Mouse (Mus musculus) urinary bladder, postnatal 10 days (tissue): ENCODE measurements around the gene Syt9.

Source experiments
- DNase-seq: peaks from one replicate; pipeline ENCODE4 v3.0.0; 2022; ENCODE audit warnings: low spot score

The Syt9 gene

DNA sequence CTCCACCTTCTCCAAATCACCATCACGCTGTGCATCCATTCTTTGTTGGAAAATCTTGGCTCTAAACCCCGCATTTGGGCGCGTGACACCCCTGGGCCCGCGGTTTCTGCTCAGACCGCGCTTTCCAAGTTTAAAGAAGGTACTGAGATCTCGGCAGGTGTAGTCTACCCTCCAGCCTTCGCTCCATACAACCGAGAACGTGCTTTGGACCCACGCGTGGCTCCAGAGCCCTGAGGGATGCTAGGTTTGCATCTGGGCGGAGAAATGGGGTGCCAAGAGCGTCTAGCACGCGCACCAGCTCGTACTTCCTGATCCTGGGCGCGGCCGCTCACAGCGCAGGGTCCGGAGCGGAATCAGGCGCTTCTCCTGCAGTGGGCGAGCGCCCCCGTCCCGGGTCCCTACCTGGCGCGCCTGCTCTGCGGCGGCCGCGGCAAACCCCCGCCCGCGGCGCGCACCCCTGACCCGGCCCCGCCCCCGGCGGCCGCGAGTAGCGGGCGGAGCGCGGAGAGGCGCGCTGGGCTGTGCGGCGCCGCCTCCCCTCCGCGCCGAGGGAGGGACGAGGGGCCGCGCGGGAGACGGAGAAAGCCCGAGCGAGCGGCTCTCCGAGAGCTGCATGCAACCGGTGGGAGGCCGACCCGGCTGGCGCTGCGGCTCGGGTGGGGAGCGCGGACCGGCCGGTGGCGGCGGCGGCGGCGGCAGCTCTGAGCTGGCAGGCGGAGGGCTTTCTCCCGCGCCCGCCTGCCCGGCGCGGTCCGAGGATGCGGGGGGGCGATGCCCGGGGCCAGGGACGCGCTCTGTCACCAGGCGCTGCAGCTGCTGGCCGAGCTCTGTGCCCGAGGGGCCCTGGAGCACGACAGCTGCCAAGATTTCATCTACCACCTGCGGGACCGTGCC is at the start of gene Syt9:
Gene Syt9 (plus strand): TSS at position 497 of the 894 bp plus-strand sequence.
- no peak for DNase-seq

DNA sequence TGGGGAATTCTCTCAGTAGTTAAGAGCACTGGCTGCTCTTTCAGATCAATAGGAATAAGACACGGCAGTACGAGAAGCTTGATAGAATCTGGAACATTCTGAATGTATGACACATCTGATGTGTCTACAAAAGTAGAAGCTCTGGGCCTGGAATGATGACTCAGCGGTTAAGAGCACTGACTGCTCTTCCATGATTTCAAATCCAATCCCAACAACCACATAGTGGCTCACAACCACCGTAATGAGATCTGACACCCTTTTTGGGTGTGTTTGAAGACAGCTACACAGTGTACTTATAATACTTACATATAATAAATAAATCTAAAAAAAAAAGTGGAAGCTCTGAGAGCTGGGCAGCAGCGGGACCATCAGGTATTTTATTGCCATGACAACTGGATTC is 31.5 kb upstream of the Syt9 start:
- DNase-seq = no peak

DNA sequence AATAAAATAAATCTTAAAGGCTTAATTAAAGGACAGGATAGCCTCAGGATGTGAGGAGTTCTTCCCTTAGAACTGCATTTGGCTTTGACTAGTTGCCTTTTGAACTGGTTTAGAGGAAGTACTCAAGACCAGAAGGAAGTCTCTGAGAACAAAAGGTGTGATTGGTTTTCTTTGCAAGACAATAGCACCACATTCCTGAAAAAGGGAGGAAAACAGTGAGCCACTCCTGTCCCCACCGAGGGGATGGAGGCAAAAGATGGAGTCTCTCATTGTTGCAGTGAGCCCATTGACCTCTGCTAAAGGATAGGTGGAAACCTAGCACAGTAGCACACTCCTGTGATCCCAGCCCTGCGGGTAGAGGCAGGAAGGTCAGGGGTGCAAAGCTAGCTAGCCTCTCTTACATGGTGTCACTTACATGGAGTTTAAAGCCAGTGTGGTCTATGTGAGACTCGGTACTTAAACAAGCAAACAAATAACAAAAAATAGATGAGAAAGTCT is 30.9 kb upstream of the Syt9 start:
- no peak for DNase-seq

DNA sequence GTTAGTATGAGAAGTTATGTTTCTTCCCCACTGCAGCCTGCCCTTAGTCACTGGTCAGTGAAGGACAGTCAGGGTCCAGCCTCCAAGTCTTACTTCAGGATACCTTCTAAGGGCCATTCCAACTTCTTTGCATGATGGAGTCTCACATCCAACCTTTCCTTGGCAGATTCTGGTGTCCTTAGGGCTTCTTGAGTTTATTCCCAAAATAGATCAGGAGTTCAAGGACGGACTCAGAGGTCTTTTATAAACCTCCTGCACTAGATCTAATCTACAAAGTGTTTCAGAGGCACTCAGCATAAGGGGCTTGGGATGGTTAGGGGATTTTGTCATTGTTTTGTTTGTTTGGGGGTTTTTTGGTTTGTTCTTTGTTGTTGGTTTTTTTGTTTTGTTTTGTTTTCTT is 30.3 kb upstream of the Syt9 start:
- DNase-seq = no peak

DNA sequence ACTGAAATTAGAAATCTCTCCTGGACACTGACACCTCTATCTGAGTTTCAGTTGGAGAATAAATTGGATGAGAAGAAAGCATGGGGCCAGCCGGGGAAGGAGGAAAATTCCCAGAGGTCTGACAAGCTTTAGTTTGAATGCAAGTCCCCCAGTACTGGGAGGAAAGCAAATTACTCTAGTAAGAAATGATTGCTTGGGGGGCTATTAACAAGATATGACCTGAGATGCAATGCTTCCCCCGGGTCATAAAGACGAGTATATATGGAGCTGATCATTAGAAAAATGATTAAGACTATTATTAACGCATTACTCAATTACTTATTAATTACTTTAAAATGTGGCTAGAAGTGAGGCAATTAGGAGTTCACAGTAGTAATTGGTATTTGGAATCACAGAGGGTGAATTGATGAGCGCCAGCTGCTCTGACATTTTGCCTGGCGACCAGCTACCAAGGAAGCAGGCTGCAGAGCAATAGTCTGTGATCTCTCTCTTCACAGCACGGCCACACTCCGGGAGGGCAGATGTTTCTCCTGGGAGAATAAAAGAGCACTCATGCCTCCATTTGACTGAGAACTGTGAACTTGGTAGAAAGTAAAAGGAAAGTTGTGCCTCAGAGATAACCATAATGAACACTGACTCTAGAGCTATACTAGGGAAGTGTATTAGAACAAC is 28.9 kb upstream of the Syt9 start:
- DNase-seq = no peak

DNA sequence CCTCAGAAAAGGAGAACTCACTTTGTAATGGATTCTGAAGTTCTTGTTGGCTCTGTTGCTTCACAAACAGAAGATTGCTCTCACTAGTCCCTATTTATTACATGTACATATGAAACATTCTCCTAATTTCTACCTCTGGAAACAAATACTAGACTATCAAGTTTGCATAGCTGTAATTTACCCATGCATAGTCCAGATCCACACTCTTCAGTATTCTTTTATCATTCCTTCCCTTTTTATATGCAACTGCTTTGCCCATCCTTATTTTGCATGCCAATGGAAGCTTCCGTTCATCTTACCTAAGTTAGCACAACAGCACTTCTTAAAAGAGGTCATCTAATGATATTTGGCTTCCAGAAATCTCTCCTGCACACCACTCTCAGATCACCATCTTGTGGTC is 21.3 kb upstream of the Syt9 start:
- no peak for DNase-seq

DNA sequence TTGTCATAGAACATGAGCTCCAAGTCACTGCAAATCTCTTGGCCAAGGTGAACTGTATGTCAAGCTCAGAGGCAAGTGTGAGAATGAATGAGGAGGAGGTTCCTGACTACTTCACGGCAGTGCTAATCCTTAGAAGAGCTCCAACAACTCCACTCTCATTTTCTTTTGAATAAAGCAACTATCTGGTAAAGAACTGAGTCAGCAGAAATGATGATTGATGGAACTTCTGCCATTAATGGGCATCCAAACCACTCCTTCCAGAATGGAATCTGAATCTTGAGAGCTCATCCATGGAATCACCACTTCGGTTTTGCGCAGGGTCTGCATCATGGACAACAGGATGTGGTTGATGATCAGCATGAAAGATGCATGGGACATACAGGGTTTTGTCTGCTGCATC is 8.4 kb upstream of the Syt9 start:
- no peak for DNase-seq

DNA sequence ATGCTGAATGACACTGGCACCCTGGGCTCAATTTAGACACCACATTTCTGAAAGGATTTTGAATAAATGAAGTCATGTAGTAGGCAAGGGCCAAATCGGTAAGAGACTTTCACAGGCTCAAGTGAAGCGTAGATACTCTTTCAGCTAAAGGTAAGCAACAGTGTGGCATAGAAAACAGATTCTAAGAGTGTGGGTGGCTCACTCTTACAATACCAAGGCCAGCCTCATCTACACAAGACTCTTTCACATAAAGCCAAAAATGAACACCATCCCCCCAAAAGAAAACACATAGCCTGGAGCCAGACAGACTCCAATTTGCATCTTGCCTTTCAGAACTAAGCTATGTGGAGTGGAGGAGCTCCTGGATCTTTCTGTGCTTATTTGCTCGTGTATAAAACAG is 7.9 kb upstream of the Syt9 start:
- DNase-seq = no peak

DNA sequence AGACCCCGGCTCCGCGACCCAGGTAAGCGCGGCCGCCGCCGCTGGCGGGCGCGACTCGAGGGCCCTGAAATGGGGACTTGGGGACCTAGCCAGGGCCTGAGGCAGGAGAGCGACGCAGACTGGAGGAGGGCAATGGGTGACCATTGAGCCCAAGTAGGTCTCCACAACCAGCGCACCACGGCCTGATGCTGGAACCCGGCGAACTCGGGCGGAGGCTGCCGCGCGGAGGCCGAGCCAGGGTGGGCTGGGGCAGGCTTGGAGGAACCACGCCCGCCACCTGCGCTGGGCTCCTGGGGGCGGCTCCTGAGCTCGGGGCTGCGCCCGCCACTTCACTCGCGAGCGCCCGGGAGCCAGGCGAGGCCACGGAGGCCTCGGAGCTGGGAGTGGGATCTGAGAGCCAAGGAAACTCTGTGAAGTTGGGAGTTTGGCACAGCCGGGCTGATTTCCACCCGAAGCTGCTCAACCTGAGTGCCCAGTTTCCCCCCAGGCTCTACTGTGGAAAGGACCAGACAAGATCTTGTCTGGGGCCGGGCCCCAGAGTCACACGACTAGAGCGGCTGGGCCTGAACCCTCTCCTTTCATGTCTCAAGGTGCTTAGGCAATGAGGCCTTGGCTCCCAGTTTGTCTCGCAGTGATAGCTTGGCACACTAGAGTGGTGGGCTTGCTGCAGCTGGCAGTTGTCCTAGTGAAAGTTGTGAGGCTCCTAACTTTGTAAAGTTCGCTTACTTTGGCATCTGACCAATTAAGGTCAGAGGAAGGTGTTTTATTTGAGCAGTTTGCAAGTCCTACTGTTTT is 795 bp downstream of the Syt9 start:
- no peak for DNase-seq

DNA sequence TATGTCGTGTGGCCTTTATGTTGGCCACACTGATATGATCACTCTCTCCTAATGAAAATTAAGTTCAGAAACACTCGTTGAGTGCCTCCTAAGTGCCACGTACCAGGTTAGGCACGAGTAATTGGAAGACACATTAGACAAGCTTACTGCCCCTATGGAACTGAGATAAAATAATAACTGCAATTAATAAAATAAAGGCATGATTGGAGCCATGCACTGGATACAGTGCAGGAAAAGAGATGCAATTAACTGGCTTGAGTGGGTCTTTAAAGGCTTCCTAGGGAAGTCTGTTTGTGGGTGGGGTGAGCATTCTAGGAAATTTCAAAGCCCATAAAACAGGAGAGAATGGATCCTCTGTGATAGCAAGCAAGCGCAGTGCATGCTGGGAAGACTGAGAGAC is 10.0 kb downstream of the Syt9 start:
- DNase-seq = no peak

DNA sequence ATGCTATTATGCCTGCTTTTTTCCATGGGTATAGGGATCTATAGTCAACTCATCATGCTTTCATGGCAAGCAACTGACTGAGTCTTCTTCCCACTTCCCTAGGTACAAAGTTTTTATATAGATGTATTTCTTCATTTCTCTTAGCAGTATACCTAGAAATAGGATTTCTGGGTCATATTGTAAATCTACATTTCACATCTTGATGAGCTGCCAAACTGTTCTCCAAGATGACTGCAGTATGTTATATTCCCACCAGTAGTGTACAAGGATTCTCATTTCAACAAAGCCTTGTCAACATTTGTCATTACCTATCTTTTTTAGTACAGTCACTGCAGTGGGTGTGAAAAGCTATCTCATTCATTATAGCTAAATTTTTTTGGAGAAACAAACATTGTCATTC is 19.1 kb downstream of the Syt9 start:
- DNase-seq = no peak

DNA sequence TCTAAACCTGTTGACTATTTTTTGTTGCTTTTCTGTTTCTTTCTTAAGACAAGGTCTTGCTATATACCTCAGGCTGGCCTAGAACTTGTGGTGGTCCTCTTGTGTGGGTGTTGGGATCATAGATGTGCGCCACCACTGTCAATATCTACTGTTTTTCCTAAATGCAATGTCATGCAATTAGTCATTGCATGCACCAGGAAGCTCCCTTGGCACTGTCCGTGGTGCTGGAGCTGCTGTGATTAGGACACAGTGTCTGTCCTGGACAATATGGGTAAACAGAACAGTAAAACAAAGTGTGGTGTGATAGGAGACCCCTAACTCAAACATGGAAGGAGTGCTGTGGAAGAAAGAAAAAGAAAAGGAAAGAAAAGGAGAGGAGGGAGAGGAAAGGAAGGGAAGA is 22.2 kb downstream of the Syt9 start:
- no peak for DNase-seq

DNA sequence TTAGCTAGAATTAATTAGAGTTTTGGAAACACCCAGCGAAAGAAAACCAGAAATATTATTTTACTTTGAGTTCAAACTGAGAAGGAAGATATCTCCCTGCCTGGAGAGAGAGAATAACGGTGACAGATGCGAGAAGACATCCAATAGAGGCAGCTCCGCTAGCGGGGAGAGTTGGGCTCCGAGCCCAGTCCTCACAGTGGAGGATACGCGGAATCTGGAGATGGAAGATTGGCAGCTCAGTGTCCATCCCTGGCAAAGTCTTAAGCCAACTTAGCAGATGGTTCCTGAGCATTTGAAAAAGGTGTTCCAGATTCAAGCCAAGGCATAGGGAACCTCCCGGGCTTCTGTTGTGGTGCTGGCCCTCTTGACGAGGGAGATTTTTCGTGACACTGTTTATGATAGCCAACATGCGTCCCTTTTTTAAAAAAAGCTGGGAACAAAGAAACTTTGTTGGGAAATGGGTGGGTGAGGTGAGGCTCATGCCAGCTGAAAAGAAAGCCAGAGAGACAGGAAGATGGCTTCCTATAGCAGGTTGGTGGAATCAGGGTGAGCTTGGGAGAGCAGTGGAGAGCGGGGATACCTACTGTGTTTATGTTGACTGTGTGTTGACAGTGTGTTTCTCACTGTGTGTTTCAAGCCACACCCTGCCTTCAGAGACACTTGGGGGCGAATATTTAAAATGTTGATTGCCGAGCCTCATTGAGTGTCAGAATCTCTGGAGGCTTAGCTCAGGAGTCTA is 29.7 kb downstream of the Syt9 start:
- DNase-seq = no peak

DNA sequence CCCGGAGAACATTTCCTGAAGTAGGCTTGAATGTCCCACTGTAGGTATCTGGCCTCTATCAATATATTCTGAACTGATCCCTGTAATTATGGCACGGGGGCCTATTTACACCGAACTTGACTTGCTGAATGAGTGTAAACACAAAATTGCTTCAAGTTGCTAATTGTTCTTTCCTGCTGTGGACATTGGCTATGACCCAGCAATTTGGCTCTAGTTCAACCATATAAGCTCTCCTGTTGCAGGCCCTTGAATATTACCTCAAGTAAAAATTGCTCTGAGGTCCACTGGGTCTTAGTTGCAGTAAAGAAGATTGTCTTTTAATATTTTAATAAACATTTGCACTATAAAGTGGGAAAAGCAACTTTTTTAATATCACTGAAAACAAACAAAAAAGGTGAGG is 32.7 kb downstream of the Syt9 start:
- no peak for DNase-seq

DNA sequence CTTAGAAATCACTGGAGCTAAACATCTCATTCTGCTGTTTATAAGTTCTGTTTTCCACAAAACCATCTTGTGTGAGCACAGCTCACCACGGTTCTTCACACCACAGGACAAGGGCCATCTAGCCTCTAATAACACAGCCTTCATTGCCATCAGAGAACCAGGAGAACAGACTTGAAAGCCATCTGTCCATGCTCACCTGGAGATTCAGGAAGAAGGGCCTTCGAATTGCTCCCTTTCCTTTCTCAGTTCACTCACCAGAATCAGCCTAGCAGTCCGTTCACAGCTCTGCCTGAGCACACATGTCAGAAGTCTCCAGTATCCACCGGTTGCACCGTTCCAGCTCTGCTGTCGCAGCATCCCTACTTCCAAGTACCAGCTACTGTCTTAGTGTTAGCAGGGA is 44.4 kb downstream of the Syt9 start:
- DNase-seq = no peak

DNA sequence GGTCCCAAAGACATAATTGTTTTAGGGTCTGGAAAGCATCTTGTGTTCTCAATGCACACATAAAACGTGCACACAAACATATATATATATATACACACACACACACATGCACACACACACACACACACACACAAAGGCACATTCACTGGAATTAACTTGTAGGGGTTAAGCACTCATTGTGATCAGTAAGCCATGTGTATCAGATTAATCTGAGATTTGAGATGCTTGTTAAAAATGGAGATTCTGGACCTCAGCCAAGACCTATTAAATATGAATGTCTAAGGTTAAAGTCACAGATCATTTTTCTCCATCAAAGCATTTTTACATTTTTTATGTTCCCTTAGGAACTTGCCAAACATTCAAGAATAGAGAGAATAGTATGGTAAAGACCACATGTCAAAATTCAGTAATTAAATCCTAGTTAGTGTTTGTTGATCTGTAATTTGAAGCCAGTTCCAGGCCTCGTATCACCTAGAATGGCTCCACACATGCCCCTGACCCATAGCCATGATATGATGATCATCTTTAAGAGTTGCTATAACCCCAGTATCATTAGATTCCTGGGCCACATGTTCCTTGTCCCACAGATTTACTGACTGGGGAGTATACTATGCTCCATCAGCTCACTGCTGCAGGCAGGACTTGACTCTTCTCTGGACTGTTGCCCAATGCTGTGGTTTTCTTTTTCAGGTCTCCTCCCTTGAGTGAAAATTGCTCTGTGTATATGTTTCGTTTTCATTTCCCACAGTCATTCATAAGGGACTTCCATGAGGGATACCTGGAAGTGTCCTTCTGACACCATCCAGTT is 46.7 kb downstream of the Syt9 start:
- no peak for DNase-seq

DNA sequence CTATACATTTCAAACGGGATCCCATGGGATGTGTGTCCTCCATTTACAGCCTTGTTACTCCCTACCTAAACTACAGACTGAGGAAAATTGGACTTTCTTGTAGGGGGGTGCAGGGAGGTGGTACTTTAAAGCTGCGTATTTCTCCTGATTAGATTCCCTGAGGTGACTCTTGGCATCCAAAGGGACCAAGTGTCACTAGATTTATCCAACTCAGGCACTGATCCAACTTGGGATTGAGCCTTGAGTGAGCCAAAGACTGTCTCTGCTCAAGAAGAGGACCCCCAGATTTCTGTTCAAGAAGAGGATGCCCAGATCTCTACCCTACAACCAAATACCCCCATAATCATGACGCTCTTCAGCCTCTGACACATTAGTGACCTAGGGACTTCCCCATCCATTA is 66.9 kb downstream of the Syt9 start:
- DNase-seq = no peak

DNA sequence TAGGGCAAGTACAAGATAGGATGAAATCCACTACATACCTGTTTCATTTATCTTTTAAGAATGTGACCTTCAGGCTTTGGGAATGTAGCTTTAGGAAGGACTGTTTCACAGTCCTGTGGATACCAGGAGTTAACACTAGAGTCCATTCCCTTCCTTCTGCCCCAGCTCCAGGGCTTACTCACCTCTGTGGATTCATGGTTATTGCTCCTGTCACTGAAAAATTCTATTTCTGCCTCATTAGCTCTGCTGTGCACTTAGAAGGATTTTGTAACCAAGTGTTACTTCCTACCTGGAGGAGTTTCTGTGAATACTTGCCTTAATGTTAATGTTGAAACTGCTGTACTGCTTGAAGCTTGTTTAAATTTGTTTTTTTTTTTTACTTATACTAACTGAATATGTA is 74.1 kb downstream of the Syt9 start:
- DNase-seq = no peak

DNA sequence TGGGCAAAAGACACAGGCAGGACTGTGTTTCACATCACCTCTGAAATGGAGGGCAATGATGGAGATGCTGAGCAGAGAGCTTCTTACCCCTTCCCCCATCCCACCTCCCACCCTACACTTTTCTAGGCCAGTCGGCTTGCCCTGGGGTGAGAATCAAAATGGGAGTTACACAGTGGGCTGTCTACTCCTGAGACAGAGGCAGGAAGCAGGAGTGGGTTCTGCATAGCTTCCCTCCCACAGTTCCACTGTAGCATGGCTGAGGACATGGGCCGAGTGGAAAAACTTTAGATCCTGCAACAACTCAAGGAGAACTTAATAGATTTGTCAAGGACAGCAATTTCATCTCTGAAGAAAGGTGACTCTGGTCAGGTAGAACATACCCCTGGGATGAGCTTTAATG is 84.1 kb downstream of the Syt9 start:
- no peak for DNase-seq

DNA sequence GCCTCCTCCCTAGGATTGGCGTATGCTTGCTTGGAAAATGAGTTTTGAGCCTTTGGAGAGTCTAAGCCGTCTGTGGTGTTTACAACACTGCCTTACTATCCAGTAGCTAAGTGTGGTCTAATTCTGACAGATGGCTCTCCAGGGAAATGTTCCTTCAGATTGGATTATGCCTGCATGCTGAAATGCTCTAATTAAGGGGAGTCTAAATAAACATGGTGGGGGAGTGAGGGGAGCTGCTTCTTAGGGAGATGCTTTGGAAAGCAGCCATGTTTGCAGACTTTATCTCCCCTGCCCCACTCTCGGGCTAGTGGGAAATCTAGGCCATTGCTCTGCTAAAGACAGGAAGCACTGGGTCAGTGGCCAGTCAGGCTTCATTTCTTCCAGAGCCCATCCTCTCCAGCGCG is 84.6 kb downstream of the Syt9 start:
- DNase-seq = no peak

DNA sequence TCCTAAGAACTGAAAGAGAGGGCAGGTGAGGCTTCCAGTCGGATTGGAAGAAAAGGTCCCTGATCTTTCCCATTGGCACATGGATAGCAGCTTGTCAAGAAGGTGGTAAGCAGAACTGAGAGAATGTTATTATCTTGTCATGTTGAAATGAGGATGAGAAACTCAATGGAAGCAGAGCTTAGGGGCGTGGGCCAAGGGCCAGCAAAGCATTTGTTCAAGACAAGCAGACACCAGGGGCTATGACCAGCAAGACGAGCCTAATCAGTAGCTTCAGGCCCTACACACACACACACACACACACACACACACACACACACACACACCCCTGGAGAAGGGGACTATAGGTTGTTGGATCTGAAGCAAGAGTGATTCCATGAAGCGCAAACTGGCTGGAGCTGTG is 90.6 kb downstream of the Syt9 start:
- DNase-seq = no peak
